Mouse (Mus musculus) neural tube, embryonic 14.5 days (tissue): ENCODE measurements at regions not wholly inside any gene's neighbourhood (a gene's known extent, or its start where the extent isn't known, plus 50 kb on each side); places are given as distances from the start of the nearest gene placed in this dataset.
"Not testable (repeated sequence)": the region's sequence is repeated elsewhere in the genome, so short reads cannot be mapped to it uniquely, and the experiment has no call there.

Source experiments
- ATAC-seq: fragments of 200-750 bp; cut with Nextera tagmentation; 2 replicates; pipeline ENCODE4 v1.8.0; 2017; ENCODE audit warnings: low read depth, mild to moderate bottlenecking, moderate TSS enrichment, moderate library complexity
- H3K27ac ChIP-seq: fragments of 300-500 bp; sonication (generic); 2 replicates; pipeline ENCODE4 v1.5.1; 2014; ENCODE audit warnings: low read depth, mild to moderate bottlenecking, control low read depth, low read length, moderate library complexity, mixed read lengths
- H3K27me3 ChIP-seq: fragments of 300-500 bp; sonication (generic); 2 replicates; pipeline ENCODE4 v1.6.1; 2014; ENCODE audit warnings: low read length; ENCODE audit not compliant: control insufficient read depth, insufficient read depth
- H3K36me3 ChIP-seq: fragments of 300-500 bp; sonication (generic); 2 replicates; pipeline ENCODE4 v1.6.1; 2014; ENCODE audit warnings: low read length, mixed read lengths; ENCODE audit not compliant: control insufficient read depth, insufficient read depth
- H3K4me1 ChIP-seq: fragments of 300-500 bp; sonication (generic); 2 replicates; pipeline ENCODE4 v1.6.1; 2014; ENCODE audit warnings: low read length; ENCODE audit not compliant: control insufficient read depth, insufficient read depth
- H3K4me2 ChIP-seq: fragments of 300-500 bp; sonication (generic); 2 replicates; pipeline ENCODE4 v1.6.1; 2014; ENCODE audit warnings: mild to moderate bottlenecking, low read depth, low read length, control low read depth
- H3K4me3 ChIP-seq: fragments of 300-500 bp; sonication (generic); 2 replicates; pipeline ENCODE4 v1.5.1; 2014; ENCODE audit warnings: low read depth, low read length, control low read depth, mixed read lengths
- H3K9ac ChIP-seq: fragments of 300-500 bp; sonication (generic); replicated peaks from 2 replicates; pipeline ENCODE4 v1.6.1; 2014; ENCODE audit warnings: low read depth, mild to moderate bottlenecking, control low read depth, low read length, mixed read lengths
- H3K9me3 ChIP-seq: fragments of 300-500 bp; sonication (generic); 2 replicates; pipeline ENCODE4 v1.6.1; 2016; ENCODE audit warnings: low read length; ENCODE audit not compliant: control insufficient read depth
- whole genome bisulfite sequencing: fragments of 180-500 bp; shearing (Covaris S2); extraction: QIAGEN DNeasy Blood & Tissue Kit; methylation state at CpG from one replicate; pipeline ENCODE4 v1.1.7; 2014; 5-methylcytosine and 5-hydroxymethylcytosine counted together

- H3K27ac ChIP-seq: no peak overlapping the region
- no peak overlapping the region for H3K4me2 ChIP-seq
- no peaks in the 10 kb centered on the region for H3K36me3 ChIP-seq
- no peaks in the 10 kb centered on the region for H3K27me3 ChIP-seq
- 77% methylated on average over 3 of the region's 3 CpGs for WGBS
- no peaks in the 10 kb centered on the region for H3K4me1 ChIP-seq
- no peak overlapping the region for H3K4me3 ChIP-seq
- H3K9ac ChIP-seq: no peak overlapping the region
- no peak for ATAC-seq
- no peaks in the 10 kb centered on the region for H3K9me3 ChIP-seq
These were observed 61.0 kb upstream of the Gm12728 start for GRCm38 (mm10) chr4:105728696-105729095.

GRCm38 (mm10) chr4:105730900-105731299 is 58.8 kb upstream of the Gm12728 start:
- Histone ChIP-seq H3K4me1 (no peaks in the 10 kb centered on the region), H3K4me3 (no peak overlapping the region), H3K36me3 (no peaks in the 10 kb centered on the region), H3K9me3 (no peaks in the 10 kb centered on the region), H3K4me2 (no peak overlapping the region), H3K27ac (no peak overlapping the region), H3K9ac (no peak overlapping the region), H3K27me3 (no peaks in the 10 kb centered on the region)
- 76% methylated on average over 2 of the region's 2 CpGs for WGBS
- ATAC-seq: no peak

GRCm38 (mm10) chr4:105735116-105735515 is 54.6 kb upstream of the Gm12728 start:
- WGBS: 87% methylated on average over 6 of the region's 9 CpGs
- H3K4me3 ChIP-seq, ATAC-seq, H3K27ac ChIP-seq, H3K9ac ChIP-seq, H3K27me3 ChIP-seq, H3K36me3 ChIP-seq, H3K4me2 ChIP-seq, H3K9me3 ChIP-seq, H3K4me1 ChIP-seq: not testable (repeated sequence)
